29 mouse cellular contexts compared by ENCODE assay signal in genomic region chr10:4050236-4050635, GRCm38 (mm10).
"Had no signal": no experiment of that assay in that cellular context is flagged by ENCODE, and none has a peak within 500 bp of the region (broad histone marks: within the 10 kb centered on the region; RNA-seq: fewer than 3 reads in every experiment).

No protein-coding gene starts in this region.

- H3K36me3 ChIP-seq: heart, embryonic 15.5 days; hindbrain, embryonic 12.5 days; hindbrain, embryonic 13.5 days; hindbrain, embryonic 15.5 days; intestine, embryonic 15.5 days had no signal

- H3K9ac ChIP-seq: heart, embryonic 12.5 days; heart, embryonic 13.5 days; heart, embryonic 15.5 days; hindbrain, embryonic 12.5 days; hindbrain, embryonic 13.5 days; hindbrain, embryonic 14.5 days; hindbrain, embryonic 15.5 days; intestine, embryonic 15.5 days; kidney, embryonic 15.5 days had no signal

- H3K4me3 ChIP-seq: heart, embryonic 12.5 days; heart, embryonic 13.5 days; heart, embryonic 15.5 days; hindbrain, embryonic 10.5 days; hindbrain, embryonic 12.5 days; hindbrain, embryonic 13.5 days; hindbrain, embryonic 15.5 days; intestine, embryonic 15.5 days; kidney, embryonic 15.5 days; layer of hippocampus, adult 2 months; left cerebral cortex, adult 2 months had no signal

- H3K27ac ChIP-seq: heart, embryonic 13.5 days; heart, embryonic 15.5 days; hindbrain, embryonic 10.5 days; hindbrain, embryonic 12.5 days; hindbrain, embryonic 13.5 days; hindbrain, embryonic 14.5 days; hindbrain, embryonic 15.5 days; hindbrain, postnatal 0 days; intestine, embryonic 15.5 days; kidney, embryonic 15.5 days; kidney, postnatal 0 days; layer of hippocampus, adult 2 months; left cerebral cortex, adult 2 months had no signal

- H3K4me1 ChIP-seq: heart, embryonic 15.5 days; hindbrain, embryonic 15.5 days had no signal

- DNase-seq: heart, postnatal 10 days; heart, postnatal 14 days; heart, postnatal 36 days; kidney, adult 11 months; kidney, adult 18-20 months; kidney, adult 2 months; kidney, adult 8-10 months; kidney, adult 9 months; kidney, postnatal 10 days; kidney, postnatal 14 days; kidney, postnatal 25 days; kidney, postnatal 36 days; kidney, postnatal 4 days; layer of hippocampus, adult 9-11 months; layer of hippocampus, postnatal 36 days had no signal

- H3K9me3 ChIP-seq: heart, embryonic 12.5 days; heart, embryonic 13.5 days; heart, embryonic 15.5 days; hindbrain, embryonic 10.5 days; hindbrain, embryonic 12.5 days; hindbrain, embryonic 13.5 days; hindbrain, embryonic 15.5 days; intestine, embryonic 15.5 days; kidney, embryonic 15.5 days had no signal
